Mouse (Mus musculus): ENCODE data around the gene Atp11a. TPM values are rescaled to one million over a fixed set of nuclear protein-coding genes. Genes with fewer than 3 reads are reported as not detected.

Gene Atp11a
- polyA plus RNA-seq, 1 experiment = 42.4 TPM

- DNase-seq (ENCODE audit: extremely low spot score in 1 of 2, low spot score in 1 of 2) = peak in 1 of 2 experiments; percentile 57
Observed at GRCm38 (mm10) chr8:12768747-12769146, 11.9 kb downstream of the Atp11a start.

DNA sequence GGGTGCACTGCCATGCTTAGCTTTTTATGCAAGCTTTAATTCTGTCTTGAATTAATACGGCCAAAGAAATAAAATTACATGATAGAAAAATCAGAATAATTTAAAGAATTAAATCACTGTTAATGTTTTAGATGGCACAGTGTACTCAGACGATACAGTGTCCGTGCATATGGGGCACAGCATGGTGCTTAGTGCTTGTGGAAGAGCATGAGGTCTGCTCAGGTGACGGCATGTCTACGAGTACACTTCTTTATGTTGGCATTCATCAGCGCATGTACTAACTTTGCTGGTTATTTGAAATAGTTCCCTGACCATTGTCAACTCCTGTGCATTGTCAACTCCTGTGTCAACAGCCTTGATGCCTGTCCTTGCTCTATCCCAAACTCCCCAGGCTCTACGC lies 12.5 kb downstream of the Atp11a start:
- DNase-seq (ENCODE audit: extremely low spot score in 1 of 2, low spot score in 1 of 2) = no peak

DNA sequence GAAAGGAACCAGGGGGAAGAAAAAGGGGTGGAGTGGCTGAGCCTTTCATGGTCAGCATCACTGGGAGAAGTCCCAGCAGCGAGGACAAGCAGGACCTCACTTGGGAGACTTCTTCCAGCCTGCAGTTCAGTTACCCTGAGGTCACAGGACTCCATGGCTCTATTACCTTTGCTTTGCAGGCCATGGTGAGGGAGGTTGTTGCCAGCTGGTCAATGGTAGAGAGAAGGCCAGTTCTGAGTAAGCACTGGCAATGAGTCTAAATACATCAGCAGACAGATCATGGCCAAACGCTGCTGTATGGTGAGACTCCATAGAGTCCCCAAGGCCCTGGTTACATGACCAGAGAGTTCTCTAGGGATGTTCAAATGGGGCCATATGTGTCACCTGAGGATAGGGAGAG lies 15.5 kb downstream of the Atp11a start:
- no peak for DNase-seq (ENCODE audit: extremely low spot score in 1 of 2, low spot score in 1 of 2)

DNA sequence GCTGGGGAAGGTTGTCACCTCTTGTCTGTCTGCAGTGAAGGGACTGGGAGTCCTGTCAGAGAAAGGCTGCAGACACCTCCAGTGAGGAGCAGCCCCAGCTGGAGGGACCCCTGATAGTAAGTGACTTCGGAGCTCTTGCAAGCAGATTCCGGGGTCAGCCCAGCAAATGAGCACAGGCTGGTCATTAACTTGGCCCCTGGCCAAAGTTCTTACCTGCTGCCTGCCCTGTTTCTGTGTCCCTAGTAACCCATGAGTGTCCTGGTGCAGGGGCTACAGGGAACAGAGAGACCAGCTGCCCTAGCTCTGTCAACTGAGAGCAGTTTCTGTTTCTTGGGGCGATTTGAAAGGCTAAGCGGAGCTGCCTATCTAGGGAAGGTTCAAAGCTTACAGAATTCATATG lies 17.1 kb downstream of the Atp11a start:
- DNase-seq (ENCODE audit: extremely low spot score in 1 of 2, low spot score in 1 of 2) = no peak

DNA sequence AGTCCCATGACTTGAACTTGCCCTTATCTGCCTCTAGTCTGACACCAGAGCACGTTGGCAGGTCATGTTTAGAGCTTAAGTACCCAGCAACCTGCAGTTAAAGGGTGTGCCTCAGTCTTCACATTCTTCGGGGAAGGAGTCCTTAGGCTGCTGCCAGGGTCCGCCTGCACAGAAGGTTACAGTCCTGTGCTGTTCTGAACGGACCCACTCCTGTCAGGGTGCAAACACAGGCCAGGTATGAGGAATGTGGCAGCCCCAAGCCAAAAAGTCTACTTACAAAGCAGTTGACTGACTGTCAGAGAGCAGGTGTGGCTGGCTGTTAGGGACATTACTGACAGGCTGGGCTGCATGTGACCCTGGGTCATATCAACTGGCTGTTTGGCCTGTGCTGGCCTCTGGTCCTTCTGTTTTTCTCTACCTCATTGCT lies 18.1 kb downstream of the Atp11a start:
- DNase-seq (ENCODE audit: extremely low spot score in 1 of 2, low spot score in 1 of 2) = no peak

- no peak for DNase-seq (ENCODE audit: extremely low spot score in 1 of 2, low spot score in 1 of 2)
Observed at GRCm38 (mm10) chr8:12775302-12775975, 18.6 kb downstream of the Atp11a start.

DNA sequence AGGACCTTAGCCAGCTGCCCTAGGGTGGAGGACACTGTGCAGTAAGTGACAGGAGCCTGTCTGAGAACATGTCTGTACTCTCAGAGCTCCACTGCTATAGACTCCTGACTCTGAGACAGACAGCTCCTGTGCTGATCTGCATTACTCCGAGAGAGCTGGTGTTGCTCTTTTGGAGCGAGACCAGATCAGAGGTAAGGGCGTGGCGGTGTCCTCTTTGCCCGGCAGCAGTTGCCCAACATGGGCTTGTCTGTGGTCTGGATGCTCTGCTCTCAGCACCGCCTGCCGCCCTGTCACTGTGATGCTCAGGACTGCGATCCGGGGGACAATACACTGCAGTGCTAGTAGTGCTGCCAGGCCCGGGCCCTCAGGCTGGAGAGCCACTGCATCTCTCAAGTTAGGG lies 19.4 kb downstream of the Atp11a start:
- no peak for DNase-seq (ENCODE audit: extremely low spot score in 1 of 2, low spot score in 1 of 2)

DNA sequence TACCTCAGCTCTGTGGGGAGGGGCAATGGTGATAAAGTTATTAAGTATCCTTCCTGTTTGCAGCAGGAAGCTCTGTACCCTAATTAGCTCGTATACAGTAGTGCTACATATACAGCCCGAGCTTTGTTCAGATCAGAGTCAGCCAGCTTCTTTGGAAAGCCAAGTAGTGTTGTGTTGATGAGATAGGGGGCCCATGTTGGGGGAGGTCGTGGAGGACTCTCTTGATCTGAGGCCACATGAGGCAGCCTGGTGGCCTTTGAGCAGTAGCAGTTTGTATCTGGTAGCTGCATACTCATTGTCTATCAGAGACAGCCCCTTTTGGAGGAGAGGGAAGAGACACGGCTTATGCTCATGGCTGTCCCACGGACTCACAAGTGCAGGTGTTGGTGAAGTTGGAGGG lies 20.4 kb downstream of the Atp11a start:
- no peak for DNase-seq (ENCODE audit: extremely low spot score in 1 of 2, low spot score in 1 of 2)

DNA sequence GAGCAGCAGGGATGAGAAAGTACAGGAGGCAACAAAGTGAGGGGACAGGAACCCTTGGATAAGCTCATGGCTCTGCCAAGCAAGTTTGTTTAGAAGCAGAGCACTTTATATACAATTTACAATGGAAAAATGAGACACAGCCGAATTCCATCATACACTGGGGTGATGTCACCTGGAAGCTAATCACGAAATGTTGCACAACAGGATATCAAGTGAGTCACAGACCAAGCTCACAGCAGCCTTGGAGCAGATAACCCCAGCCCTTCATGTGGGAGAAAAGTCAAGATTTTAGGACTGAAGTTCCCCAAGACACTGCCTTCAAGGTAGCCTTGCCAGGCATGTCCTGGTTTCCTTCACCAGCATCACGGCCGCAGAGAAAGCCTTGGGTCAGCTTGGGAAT lies 22.7 kb downstream of the Atp11a start:
- no peak for DNase-seq (ENCODE audit: extremely low spot score in 1 of 2, low spot score in 1 of 2)

DNA sequence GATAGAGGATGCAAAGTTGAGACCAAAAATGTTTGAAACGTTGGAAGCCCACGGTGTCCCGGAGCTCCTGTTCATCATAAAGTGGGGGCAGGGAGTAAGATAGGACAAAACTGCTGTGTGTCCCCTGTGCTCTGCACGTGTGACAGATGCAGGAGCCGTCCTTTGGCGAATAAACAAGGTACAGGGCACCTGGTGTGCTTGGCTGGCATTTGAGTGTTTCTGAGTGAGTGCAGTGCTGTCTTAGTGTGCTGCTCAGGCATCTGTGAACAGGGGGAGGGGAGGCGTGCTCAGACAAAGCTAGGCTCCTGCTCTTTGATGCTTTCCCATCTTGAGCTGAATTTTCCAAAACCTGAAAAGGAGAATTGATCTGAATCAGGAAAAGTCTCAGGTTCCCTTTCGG lies 28.7 kb downstream of the Atp11a start:
- DNase-seq (ENCODE audit: extremely low spot score in 1 of 2, low spot score in 1 of 2) = no peak

DNA sequence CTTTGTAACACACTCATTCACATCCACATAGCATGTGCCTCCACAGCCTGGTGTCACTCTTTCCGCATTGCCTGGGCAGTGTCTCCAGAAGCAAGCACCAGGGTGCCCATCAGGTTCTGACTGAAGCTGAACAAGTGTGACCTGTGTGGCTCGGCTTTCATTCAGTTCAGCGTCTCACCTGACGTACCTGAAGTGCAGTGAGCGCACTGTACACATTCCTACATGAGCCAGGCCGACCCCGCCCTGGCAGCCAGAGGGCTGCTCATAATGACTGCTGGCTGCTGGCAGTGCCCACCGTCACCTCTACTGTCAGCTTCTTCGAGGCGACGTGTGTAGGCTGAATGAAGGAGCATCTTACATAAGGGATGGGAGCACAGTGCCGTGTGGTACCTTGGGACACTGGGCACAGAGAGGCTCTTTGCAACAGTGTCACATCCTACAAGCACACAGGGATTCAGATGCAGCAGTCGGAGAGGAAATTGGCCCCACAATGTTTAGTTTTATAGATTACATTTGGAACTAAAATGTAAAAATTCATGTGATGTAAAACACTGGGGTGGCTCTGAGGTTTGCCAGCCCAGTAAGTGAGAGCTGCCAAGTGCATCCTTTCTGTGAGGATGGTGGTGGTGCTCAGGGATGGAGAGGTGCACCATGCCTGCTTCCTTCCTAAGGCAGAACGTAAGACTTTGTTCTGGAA lies 29.6 kb downstream of the Atp11a start:
- no peak for DNase-seq (ENCODE audit: extremely low spot score in 1 of 2, low spot score in 1 of 2)

- DNase-seq (ENCODE audit: extremely low spot score in 1 of 2, low spot score in 1 of 2) = no peak
Observed at GRCm38 (mm10) chr8:12786958-12787301, 30.1 kb downstream of the Atp11a start.

DNA sequence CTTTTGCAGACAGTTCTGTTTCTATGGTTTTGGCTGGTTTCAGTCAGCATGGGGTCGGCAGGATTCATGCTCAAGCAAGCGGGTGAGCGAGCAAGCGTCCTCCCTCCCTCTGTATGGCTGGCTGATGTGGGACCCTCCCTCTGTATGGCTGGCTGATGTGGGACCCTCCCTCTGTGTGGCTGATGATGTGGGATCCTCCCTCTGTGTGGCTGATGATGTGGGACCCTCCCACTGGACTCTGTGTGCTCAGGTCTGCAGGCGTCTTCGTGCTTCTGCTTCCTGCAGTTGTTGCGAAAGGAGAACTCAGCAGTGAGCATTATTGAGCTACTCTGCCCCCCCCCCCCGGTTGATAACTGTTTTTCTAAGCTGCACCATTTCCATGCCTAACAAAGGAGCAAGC lies 30.6 kb downstream of the Atp11a start:
- DNase-seq (ENCODE audit: extremely low spot score in 1 of 2, low spot score in 1 of 2) = no peak

DNA sequence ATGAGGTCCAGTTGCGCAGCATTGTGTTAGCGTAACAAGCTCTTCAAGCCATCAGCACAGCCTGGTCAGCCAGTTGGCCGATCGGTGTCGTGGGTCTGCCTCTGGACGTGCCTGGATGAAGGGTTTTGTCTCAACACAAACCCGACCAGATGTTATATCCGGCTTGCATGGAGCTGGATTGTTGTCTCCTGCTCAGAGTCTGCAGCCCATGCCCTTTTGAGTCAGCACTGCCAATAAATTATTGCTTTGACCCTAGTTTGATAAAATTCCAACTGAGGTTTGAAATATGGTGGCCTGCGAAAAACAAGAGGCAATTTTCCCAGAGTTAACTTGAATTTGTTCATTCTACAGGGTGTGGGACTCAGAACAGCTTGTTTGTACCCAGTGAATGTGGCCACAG lies 31.9 kb downstream of the Atp11a start:
- no peak for DNase-seq (ENCODE audit: extremely low spot score in 1 of 2, low spot score in 1 of 2)

DNA sequence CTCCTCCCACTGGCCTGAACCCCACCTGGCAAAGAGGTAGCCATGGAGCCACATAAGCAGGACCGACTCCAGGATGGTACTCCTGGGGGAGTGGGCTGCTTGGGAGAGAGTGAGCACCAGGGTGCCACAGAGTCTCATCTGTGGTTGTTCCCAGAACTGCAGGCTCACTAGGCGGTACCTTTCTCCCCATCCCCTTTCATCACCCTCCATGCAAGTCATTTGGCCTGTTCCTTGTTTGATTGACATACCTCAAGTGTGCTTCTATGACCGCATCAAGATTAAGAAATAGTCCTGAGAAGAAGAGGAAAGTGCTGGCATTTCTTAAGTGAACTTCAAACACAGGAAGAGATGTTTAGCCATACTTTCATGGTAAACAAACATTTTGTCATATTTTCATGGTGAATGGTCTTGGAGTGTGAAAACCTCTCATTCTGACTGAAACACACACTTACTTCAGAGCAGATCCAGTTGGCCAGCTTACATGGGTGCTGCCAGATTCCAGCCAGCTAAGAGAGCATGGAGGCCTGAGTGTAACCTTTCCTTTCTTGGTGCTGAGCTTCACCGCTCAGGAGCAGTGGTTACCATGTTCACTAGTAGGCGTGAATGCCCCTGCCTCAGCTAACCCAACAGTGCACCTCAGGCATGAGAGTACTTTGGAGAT lies 38.3 kb downstream of the Atp11a start:
- no peak for DNase-seq (ENCODE audit: extremely low spot score in 1 of 2, low spot score in 1 of 2)

- no peak for DNase-seq (ENCODE audit: extremely low spot score in 1 of 2, low spot score in 1 of 2)
Observed at GRCm38 (mm10) chr8:12799099-12799498, 42.3 kb downstream of the Atp11a start.

DNA sequence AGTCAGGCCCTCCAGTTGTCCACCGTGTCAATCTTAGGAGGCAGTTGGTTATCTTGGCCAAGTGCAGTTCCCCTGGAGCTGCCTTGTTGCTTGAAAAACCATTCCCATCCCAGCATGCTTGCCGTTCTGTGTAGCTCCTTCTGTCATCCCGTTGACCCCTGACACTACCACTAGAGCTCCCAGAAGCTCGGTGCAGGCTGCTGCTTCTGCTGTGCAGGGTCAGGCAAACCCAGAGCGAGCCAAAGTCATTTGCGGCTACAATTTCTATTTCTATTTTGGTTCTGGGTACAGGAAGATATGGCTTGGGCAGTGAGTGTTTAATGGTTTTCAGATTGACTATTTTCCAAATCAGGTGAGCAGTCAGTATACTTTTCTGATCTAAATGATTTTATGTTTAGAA lies 43.0 kb downstream of the Atp11a start:
- no peak for DNase-seq (ENCODE audit: extremely low spot score in 1 of 2, low spot score in 1 of 2)

GRCm38 (mm10) chr8:12800246-12800645 lies 43.4 kb downstream of the Atp11a start:
- no peak for DNase-seq (ENCODE audit: extremely low spot score in 1 of 2, low spot score in 1 of 2)

GRCm38 (mm10) chr8:12801586-12801985 lies 44.8 kb downstream of the Atp11a start:
- no peak for DNase-seq (ENCODE audit: extremely low spot score in 1 of 2, low spot score in 1 of 2)

GRCm38 (mm10) chr8:12803121-12803520 lies 46.3 kb downstream of the Atp11a start:
- no peak for DNase-seq (ENCODE audit: extremely low spot score in 1 of 2, low spot score in 1 of 2)

DNA sequence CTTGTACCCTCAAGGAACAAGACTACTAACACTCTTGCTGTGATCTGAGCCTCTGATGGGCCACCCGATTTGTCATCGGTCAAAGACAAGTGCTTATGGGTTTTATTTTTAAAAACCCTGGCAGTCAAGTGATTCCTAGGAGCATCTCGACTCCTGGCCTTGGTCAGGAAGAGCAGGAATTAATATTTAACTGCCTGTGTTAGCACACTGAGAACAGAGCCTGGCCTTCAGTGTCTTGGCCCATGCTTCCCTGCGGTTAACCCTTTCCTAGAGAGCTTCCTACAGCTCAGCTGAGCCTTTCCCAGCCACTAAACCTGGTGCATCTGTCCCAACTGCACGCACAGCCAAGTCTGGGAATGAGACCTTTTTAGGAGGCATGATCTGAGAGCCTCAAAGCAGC lies 48.1 kb downstream of the Atp11a start:
- no peak for DNase-seq (ENCODE audit: extremely low spot score in 1 of 2, low spot score in 1 of 2)

- DNase-seq (ENCODE audit: extremely low spot score in 1 of 2, low spot score in 1 of 2) = no peak
Observed at GRCm38 (mm10) chr8:12805569-12805968, 48.8 kb downstream of the Atp11a start.

All from frontal cortex, adult 2 months (tissue).